ENCODE assay signal across 26 mouse cellular contexts in genomic region chr9:68083341-68083740, GRCm38 (mm10).
DNase-seq lines count a peak whose midpoint lies in the region; ATAC-seq lines count a peak whose summit lies in the region.
"Had no signal": no experiment of that assay in that cellular context is flagged by ENCODE, and none has a peak within 500 bp of the region (broad histone marks: within the 10 kb centered on the region; RNA-seq: fewer than 3 reads in every experiment).

No protein-coding gene starts in this region.

- no peaks in the 10 kb centered on the region for H3K27me3 ChIP-seq in kidney, embryonic 14.5 days (ENCODE audit: control insufficient read depth, insufficient read depth, low read length)
- H3K27me3 ChIP-seq: embryonic facial prominence, embryonic 13.5 days; forebrain, embryonic 12.5 days; forebrain, embryonic 15.5 days; heart, embryonic 15.5 days had no signal

- H3K27ac ChIP-seq in kidney, embryonic 14.5 days (ENCODE audit: low read depth, low read length) = no peak overlapping the region
- H3K27ac ChIP-seq: embryonic facial prominence, embryonic 10.5 days; embryonic facial prominence, embryonic 13.5 days; forebrain, embryonic 12.5 days; forebrain, embryonic 15.5 days; heart, embryonic 15.5 days; hindbrain, embryonic 10.5 days; hindbrain, embryonic 14.5 days had no signal

- H3K4me3 ChIP-seq in kidney, embryonic 14.5 days (ENCODE audit: low read length) = no peak overlapping the region
- H3K4me3 ChIP-seq: embryonic facial prominence, embryonic 10.5 days; embryonic facial prominence, embryonic 13.5 days; erythroblast, embryonic 14.5 days; forebrain, embryonic 12.5 days; forebrain, embryonic 15.5 days; heart, embryonic 12.5 days; heart, embryonic 15.5 days; hindbrain, embryonic 10.5 days had no signal

- WGBS in kidney, embryonic 14.5 days = 80% methylated on average over 4 of the region's 4 CpGs

- DNase-seq in kidney, adult 8-10 months = peak; percentile 24 to 57
- peak; percentile 2 for DNase-seq in Muller cell, postnatal 12 days (ENCODE audit: inconsistent ontology term)
- DNase-seq in kidney, postnatal 10 days = peak; percentile 15
- DNase-seq in kidney, postnatal 36 days = peak; percentile 41 to 48
- DNase-seq in ovary, postnatal 10 days (ENCODE audit: low spot score) = no peak
- DNase-seq: adrenal gland, adult 8-10 months; adrenal gland, postnatal 25 days; cerebellum, adult 11-12 months; cerebellum, adult 8-10 months; cerebellum, postnatal 10 days; cerebellum, postnatal 36 days; embryo, embryonic 11 days; gastrocnemius, postnatal 25 days; heart, postnatal 36 days had no signal

- no peak for ATAC-seq in kidney, embryonic 14.5 days (ENCODE audit: low FRiP score, low TSS enrichment)
- ATAC-seq: activated CD4-positive, CD25-positive, alpha-beta regulatory T cell, adult 4 months; CD4-positive, CD25-positive, alpha-beta regulatory T cell, adult 4 months; forebrain, embryonic 15.5 days had no signal

- H3K4me2 ChIP-seq in kidney, embryonic 14.5 days (replicated peaks; ENCODE audit: low read depth, low read length) = no peak overlapping the region
- H3K4me2 ChIP-seq: embryonic facial prominence, embryonic 13.5 days; forebrain, embryonic 12.5 days; forebrain, embryonic 15.5 days; heart, embryonic 12.5 days; heart, embryonic 15.5 days; hindbrain, embryonic 14.5 days had no signal

- H3K36me3 ChIP-seq in kidney, embryonic 14.5 days (ENCODE audit: control insufficient read depth, insufficient read depth, low read length) = no peaks in the 10 kb centered on the region
- H3K36me3 ChIP-seq: embryonic facial prominence, embryonic 10.5 days; embryonic facial prominence, embryonic 13.5 days; forebrain, embryonic 12.5 days; forebrain, embryonic 15.5 days; heart, embryonic 12.5 days; heart, embryonic 15.5 days; hindbrain, embryonic 10.5 days had no signal

- H3K4me1 ChIP-seq in kidney, embryonic 14.5 days (ENCODE audit: control insufficient read depth, insufficient read depth, low read length) = no peaks in the 10 kb centered on the region
- H3K4me1 ChIP-seq: embryonic facial prominence, embryonic 10.5 days; embryonic facial prominence, embryonic 13.5 days; forebrain, embryonic 12.5 days; forebrain, embryonic 15.5 days; heart, embryonic 12.5 days; heart, embryonic 15.5 days; hindbrain, embryonic 10.5 days had no signal

- no peaks in the 10 kb centered on the region for H3K9me3 ChIP-seq in kidney, embryonic 14.5 days (ENCODE audit: control insufficient read depth, low read length)
- H3K9me3 ChIP-seq: embryonic facial prominence, embryonic 10.5 days; embryonic facial prominence, embryonic 13.5 days; forebrain, embryonic 12.5 days; forebrain, embryonic 15.5 days; heart, embryonic 12.5 days; heart, embryonic 15.5 days; hindbrain, embryonic 10.5 days had no signal

- no peak overlapping the region for H3K9ac ChIP-seq in kidney, embryonic 14.5 days (ENCODE audit: low read depth, low read length)
- H3K9ac ChIP-seq: embryonic facial prominence, embryonic 13.5 days; forebrain, embryonic 12.5 days; forebrain, embryonic 15.5 days; heart, embryonic 12.5 days; heart, embryonic 15.5 days; hindbrain, embryonic 14.5 days had no signal
